Mouse (Mus musculus) embryonic facial prominence, embryonic 15.5 days (tissue): ENCODE measurements around the gene Ropn1. TPM values are rescaled to one million over a fixed set of nuclear protein-coding genes. Genes with fewer than 3 reads are reported as not detected.
"Not testable (repeated sequence)": the region's sequence is repeated elsewhere in the genome, so short reads cannot be mapped to it uniquely, and the experiment has no call there.

Experiments
- ATAC-seq: fragments of 200-750 bp; cut with Nextera tagmentation; 2 replicates; pipeline ENCODE4 v1.8.0; 2017; ENCODE audit warnings: low read depth, moderate TSS enrichment; ENCODE audit not compliant: insufficient number of reproducible peaks, low FRiP score, low TSS enrichment
- H3K27ac ChIP-seq: fragments of 300-500 bp; sonication (generic); replicated peaks from 2 replicates; pipeline ENCODE4 v1.5.1; 2015; ENCODE audit warnings: mild to moderate bottlenecking, inconsistent platforms
- H3K27me3 ChIP-seq: fragments of 300-500 bp; sonication (generic); 2 replicates; pipeline ENCODE4 v1.6.1; 2015; ENCODE audit warnings: inconsistent platforms
- H3K36me3 ChIP-seq: fragments of 300-500 bp; sonication (generic); 2 replicates; pipeline ENCODE4 v1.6.1; 2015; ENCODE audit warnings: mild to moderate bottlenecking, inconsistent platforms
- H3K4me1 ChIP-seq: fragments of 300-500 bp; sonication (generic); 2 replicates; pipeline ENCODE4 v1.6.1; 2015; ENCODE audit warnings: inconsistent platforms
- H3K4me2 ChIP-seq: fragments of 300-500 bp; sonication (generic); replicated peaks from 2 replicates; pipeline ENCODE4 v1.6.1; 2015; ENCODE audit warnings: mild to moderate bottlenecking, inconsistent platforms
- H3K4me3 ChIP-seq: fragments of 300-500 bp; sonication (generic); replicated peaks from 2 replicates; pipeline ENCODE4 v1.5.1; 2015; ENCODE audit warnings: mild to moderate bottlenecking, inconsistent platforms
- H3K9ac ChIP-seq: fragments of 300-500 bp; sonication (generic); 2 replicates; pipeline ENCODE4 v1.6.1; 2015; ENCODE audit warnings: inconsistent platforms
- H3K9me3 ChIP-seq: fragments of 300-500 bp; sonication (generic); replicated peaks from 2 replicates; pipeline ENCODE4 v1.6.1; 2016; ENCODE audit warnings: inconsistent platforms
- WGBS: fragments of 180-500 bp; shearing (Covaris S2); methylation state at CpG from one replicate; pipeline ENCODE4 v1.1.7; 2015; 5-methylcytosine and 5-hydroxymethylcytosine counted together
- polyA plus RNA-seq: library from polyadenylated mRNA; unstranded; fragments of >200 nt; fragmentation: Nextera tagmentation; extraction: Ambion mirVana; gene quantifications from 2 replicates; pipeline ENCODE4 v1.2.1, GENCODE M21; 2015

Gene Ropn1
- polyA plus RNA-seq, 1 experiment from 2014 or later, result not detected

DNA sequence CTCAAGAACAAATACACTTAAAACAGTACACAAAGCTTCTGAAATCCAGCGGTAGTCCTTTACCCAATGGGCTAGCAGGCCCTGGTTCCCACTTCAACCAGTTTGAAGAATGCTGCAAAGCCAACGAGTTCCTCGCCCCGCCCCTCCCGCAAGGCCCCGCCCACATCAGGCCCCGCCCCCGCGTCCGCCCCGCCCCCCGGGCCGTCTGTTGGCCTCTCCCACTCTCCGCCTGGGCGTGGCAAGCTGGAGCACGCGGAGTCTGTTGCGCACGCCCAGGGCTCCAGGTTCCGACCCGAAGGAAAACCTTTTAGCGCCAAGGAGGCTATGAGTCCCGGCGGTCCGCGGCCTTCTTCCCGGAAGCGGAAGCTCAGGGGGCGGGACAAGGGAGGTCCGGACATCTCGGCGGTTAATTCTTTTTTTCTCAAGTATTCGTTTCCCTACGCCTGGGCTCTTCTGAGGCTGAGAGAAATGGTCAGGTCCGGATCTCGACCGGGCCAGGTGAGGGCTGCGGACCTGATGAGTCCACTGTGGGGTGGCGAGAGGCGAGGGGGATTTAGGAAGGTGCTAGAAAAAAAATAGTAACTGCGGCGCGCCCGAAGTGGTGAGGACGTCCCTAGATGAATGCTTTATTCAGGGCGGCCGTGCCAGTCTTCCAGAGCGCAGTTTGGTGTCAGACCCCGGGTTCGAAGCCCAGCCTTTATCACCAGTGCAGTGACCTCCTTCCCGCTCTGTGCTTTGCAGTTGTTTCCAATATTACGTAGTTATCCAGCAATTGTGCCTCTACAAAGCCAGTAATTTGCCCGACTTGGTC lies 40.8 kb downstream of the Ropn1 start, which contains the start of gene Ccdc14:
TSS of gene Ccdc14 (plus strand) at position 283 of the 811 bp plus-strand sequence.
- Histone ChIP-seq H3K9ac (peak within 1 kb of the TSS; percentile 64), H3K36me3 (no peaks in the 10 kb centered on the region), H3K27me3 (no peaks in the 10 kb centered on the region), H3K9me3 (no peaks in the 10 kb centered on the region), H3K4me1 (peaks cover 6% of the 10 kb centered on the region; the same call in 1 of the 2 replicates), H3K27ac (peak within 1 kb of the TSS; percentile 86), H3K4me2 (peak within 1 kb of the TSS; percentile 83), H3K4me3 (peak within 1 kb of the TSS; percentile 73)
- peak; percentile 89 for ATAC-seq
- WGBS, result under 1% methylated on average over 53 of the region's 53 CpGs

DNA sequence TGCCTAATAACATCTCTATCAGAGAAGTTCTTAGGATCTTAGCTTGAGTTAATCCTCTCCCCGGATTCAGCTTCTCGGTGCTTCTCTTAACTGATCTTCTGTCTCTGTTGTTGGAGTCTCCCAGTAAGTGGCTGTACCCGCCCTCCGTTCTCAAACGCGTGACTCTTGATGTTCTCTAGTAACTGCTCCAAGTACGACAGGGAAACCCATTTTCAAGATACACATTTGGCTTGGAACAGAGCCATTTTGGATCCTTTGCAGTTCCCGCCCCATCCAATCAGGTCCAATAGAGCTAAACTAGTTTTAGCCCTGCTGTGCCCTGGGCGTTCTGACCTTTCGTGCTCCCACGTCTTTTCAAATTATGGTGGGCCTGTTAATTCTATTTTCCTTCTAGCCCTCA lies 41.4 kb downstream of the Ropn1 start:
- no peaks in the 10 kb centered on the region for H3K27me3 ChIP-seq
- 7% methylated on average over 11 of the region's 11 CpGs for WGBS
- peak overlapping the region; percentile 73 for H3K4me3 ChIP-seq
- peak overlapping the region; percentile 83 for H3K4me2 ChIP-seq
- H3K27ac ChIP-seq, result peak overlapping the region; percentile 86
- no peak for ATAC-seq
- H3K9me3 ChIP-seq, result no peaks in the 10 kb centered on the region
- peak overlapping the region; percentile 64 for H3K9ac ChIP-seq
- H3K36me3 ChIP-seq, result 0 out of 2 replicates have a peak, but pooled peaks cover 2% of the 10 kb centered on the region
- peaks cover 6% of the 10 kb centered on the region; the same call in 1 of the 2 replicates for H3K4me1 ChIP-seq

DNA sequence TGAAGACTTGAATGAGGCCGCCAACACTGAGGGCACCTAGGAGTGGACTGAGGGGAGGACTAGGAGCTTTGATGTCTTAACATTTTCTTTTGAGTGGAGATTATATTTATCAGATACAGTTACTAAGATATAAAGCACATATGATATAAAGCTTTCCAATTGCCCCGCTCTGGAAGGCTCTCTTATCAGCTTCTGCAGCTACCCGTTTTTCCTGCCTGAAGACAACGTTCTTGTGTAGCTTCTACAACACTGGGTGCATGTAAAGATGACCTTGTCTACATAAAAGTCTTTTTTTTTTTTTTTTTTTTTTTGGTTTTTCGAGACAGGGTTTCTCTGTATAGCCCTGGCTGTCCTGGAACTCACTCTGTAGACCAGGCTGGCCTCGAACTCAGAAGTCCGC lies 44.8 kb downstream of the Ropn1 start:
- H3K27me3 ChIP-seq, result no peaks in the 10 kb centered on the region
- no peak overlapping the region for H3K9ac ChIP-seq
- no peak overlapping the region for H3K27ac ChIP-seq
- peaks cover 6% of the 10 kb centered on the region; the same call in 1 of the 2 replicates for H3K4me1 ChIP-seq
- no peak overlapping the region for H3K4me2 ChIP-seq
- H3K9me3 ChIP-seq, result no peaks in the 10 kb centered on the region
- 85% methylated on average over 7 of the region's 7 CpGs for WGBS
- ATAC-seq, result no peak
- peaks cover 4% of the 10 kb centered on the region; the same call in 1 of the 2 replicates for H3K36me3 ChIP-seq
- no peak overlapping the region for H3K4me3 ChIP-seq

GRCm38 (mm10) chr16:34698721-34699120 lies 49.0 kb downstream of the Ropn1 start:
- ATAC-seq, H3K9ac ChIP-seq, H3K4me1 ChIP-seq, H3K27me3 ChIP-seq, H3K4me3 ChIP-seq, H3K36me3 ChIP-seq, H3K27ac ChIP-seq, H3K4me2 ChIP-seq, H3K9me3 ChIP-seq: not testable (repeated sequence)
- WGBS, result 61% methylated on average over 3 of the region's 3 CpGs

DNA sequence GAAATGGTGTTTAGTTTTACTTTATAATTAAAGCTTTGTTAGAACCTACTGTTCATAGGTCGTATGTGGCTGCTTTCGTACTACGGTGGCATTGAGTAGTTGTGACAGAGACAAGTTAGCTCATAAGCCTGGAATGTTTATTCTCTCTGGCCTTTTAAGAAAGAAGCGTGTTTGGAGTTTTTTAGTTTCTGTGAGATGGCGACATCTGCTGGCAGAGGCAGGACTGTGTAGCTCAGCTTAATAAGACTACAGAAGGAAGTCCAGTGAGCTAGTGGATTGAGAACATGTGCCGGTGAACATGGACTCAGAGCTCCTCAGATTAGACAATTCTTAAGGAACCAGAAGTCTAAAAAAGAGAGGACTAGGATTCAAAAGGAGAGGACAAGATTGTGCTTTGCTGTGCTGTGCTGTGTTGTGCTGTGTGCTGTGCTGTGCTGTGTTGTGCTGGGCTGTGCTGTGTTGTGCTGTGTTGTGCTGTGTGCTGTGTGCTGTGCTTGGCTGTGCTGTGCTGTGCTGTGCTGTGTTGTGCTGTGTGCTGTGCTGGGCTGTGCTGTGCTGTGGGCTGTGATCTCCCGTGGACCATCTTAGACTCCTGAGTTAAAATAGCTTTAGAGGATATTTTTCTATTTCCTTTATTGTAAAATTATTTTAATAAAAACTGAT lies 50.6 kb downstream of the Ropn1 start:
- Histone ChIP-seq H3K27ac (no peak overlapping the region), H3K9me3 (no peaks in the 10 kb centered on the region), H3K4me2 (no peak overlapping the region), H3K4me1 (no peaks in the 10 kb centered on the region), H3K4me3 (no peak overlapping the region), H3K9ac (no peak overlapping the region), H3K27me3 (no peaks in the 10 kb centered on the region), H3K36me3 (peaks cover 10% of the 10 kb centered on the region; the same call in 1 of the 2 replicates)
- WGBS, result 16% methylated on average over 7 of the region's 7 CpGs
- peak; percentile 77 for ATAC-seq

DNA sequence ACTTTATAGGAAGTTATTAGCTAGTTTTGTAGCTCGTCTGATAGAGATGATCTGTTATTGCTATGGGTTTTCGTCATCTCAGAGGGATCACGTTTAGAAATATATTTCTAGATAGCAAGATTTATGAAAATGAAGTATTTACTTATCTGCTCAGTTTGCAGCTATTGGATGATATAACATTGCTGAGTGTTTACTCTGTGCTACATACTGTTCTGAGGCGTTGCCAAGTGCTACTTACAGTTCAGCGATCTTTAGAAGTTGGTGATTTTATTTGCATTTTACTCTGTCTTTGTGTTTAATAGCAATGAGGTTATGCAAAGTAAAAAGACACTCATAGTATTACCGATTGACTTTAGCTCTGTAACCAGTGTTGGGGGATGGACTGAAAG lies 51.1 kb downstream of the Ropn1 start:
- H3K27ac ChIP-seq, result no peak overlapping the region
- no peaks in the 10 kb centered on the region for H3K9me3 ChIP-seq
- H3K9ac ChIP-seq, result no peak overlapping the region
- H3K4me2 ChIP-seq, result no peak overlapping the region
- no peak overlapping the region for H3K4me3 ChIP-seq
- WGBS, result 78% methylated on average over 6 of the region's 6 CpGs
- H3K36me3 ChIP-seq, result peaks cover 12% of the 10 kb centered on the region; the same call in 1 of the 2 replicates
- no peak for ATAC-seq
- H3K4me1 ChIP-seq, result 0 out of 2 replicates have a peak, but pooled peaks cover 1% of the 10 kb centered on the region
- H3K27me3 ChIP-seq, result no peaks in the 10 kb centered on the region

DNA sequence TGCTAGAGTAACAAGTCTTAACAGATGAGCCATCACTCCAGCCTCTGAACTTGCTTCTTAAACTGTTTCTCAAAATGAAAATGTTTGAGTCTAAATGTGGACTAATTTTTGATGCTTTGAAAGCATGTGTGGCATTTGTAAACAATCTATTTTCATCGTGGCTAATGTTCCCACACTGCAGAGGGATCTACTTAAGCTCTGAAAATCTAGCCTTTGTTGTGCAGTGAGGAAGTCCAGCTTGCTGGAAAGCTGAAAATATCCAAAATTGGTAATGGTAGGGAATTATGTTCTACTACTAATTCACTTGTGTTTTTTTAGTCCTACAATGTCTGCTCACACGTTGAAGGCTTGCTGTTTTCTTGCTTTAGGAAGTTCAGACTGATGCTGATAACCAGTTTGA lies 56.3 kb downstream of the Ropn1 start:
- 0 out of 2 replicates have a peak, but pooled peaks cover 6% of the 10 kb centered on the region for H3K4me1 ChIP-seq
- H3K27ac ChIP-seq, result peak overlapping the region; percentile 89
- no peak overlapping the region for H3K4me2 ChIP-seq
- H3K4me3 ChIP-seq, result no peak overlapping the region
- no peak overlapping the region for H3K9ac ChIP-seq
- ATAC-seq, result no peak
- no peaks in the 10 kb centered on the region for H3K9me3 ChIP-seq
- 40% methylated on average over 2 of the region's 2 CpGs for WGBS
- peaks cover 12% of the 10 kb centered on the region; the same call in 1 of the 2 replicates for H3K36me3 ChIP-seq
- no peaks in the 10 kb centered on the region for H3K27me3 ChIP-seq

DNA sequence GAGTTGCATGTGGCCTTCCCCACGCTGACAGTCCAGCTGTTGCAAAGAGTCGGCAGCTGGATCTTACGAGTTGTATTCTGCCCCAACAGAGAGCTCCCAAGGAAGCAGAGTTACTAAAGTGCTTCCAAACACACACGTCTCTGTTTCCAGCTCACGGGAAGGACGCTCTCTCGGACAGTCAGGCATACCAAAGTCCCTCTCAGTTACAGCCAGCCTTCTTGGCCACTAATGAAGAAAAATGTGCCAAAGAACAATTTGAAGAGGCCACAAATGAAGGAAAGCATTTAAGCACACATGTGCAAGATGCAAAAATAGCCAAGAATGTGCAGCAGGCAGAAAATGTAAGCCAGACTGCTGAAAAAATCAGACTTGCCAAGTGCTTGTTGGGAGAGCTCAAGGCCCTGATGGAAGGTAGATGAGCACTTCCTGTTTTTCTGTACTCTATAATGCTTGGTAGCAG lies 56.8 kb downstream of the Ropn1 start:
- H3K9ac ChIP-seq, result no peak overlapping the region
- no peaks in the 10 kb centered on the region for H3K9me3 ChIP-seq
- 0 out of 2 replicates have a peak, but pooled peaks cover 6% of the 10 kb centered on the region for H3K4me1 ChIP-seq
- H3K4me2 ChIP-seq, result no peak overlapping the region
- no peaks in the 10 kb centered on the region for H3K27me3 ChIP-seq
- peaks cover 11% of the 10 kb centered on the region; the same call in 1 of the 2 replicates for H3K36me3 ChIP-seq
- H3K4me3 ChIP-seq, result no peak overlapping the region
- peak; percentile 73 for ATAC-seq
- H3K27ac ChIP-seq, result peak overlapping the region; percentile 89
- 41% methylated on average over 7 of the region's 7 CpGs for WGBS

GRCm38 (mm10) chr16:34711481-34711880 lies 61.8 kb downstream of the Ropn1 start:
- 76% methylated on average over 3 of the region's 3 CpGs for WGBS
- no peak for ATAC-seq
- no peaks in the 10 kb centered on the region for H3K9me3 ChIP-seq
- H3K4me1 ChIP-seq, result no peaks in the 10 kb centered on the region
- H3K27me3 ChIP-seq, result no peaks in the 10 kb centered on the region
- H3K4me3 ChIP-seq, result no peak overlapping the region
- H3K9ac ChIP-seq, result no peak overlapping the region
- H3K27ac ChIP-seq, result no peak overlapping the region
- H3K4me2 ChIP-seq, result no peak overlapping the region
- peaks cover 4% of the 10 kb centered on the region; the same call in 1 of the 2 replicates for H3K36me3 ChIP-seq

GRCm38 (mm10) chr16:34725156-34725555 lies 75.4 kb downstream of the Ropn1 start:
- Histone ChIP-seq H3K36me3 (peaks cover 15% of the 10 kb centered on the region; the same call in 1 of the 2 replicates), H3K9ac (no peak overlapping the region), H3K27ac (no peak overlapping the region), H3K27me3 (no peaks in the 10 kb centered on the region), H3K4me2 (no peak overlapping the region), H3K4me3 (no peak overlapping the region), H3K9me3 (no peaks in the 10 kb centered on the region), H3K4me1 (no peaks in the 10 kb centered on the region)
- ATAC-seq, result no peak
- 95% methylated on average over 3 of the region's 3 CpGs for WGBS
